Mouse (Mus musculus) embryo, embryonic 11.5 days (tissue): Measurements from ENCODE around the gene Gripap1.
"Not testable (repeated sequence)": the region's sequence is repeated elsewhere in the genome, so short reads cannot be mapped to it uniquely, and the experiment has no call there.

Experiments used
- DNase-seq: peaks from one replicate; pipeline ENCODE4 v3.0.0-alpha.2; 2012; ENCODE audit warnings: low read depth, low spot score

Gripap1 gene

GRCm38 (mm10) chrX:7789542-7790136, at the start of gene Gripap1:
Gene Gripap1, plus strand, starts transcription at chrX:7789765.
- DNase-seq = peak; percentile 65

- no peak for DNase-seq
Observed at GRCm38 (mm10) chrX:7740082-7740819, 49.3 kb upstream of the Gripap1 start.

- DNase-seq = no peak
Observed at GRCm38 (mm10) chrX:7741103-7741502, 48.5 kb upstream of the Gripap1 start.

- DNase-seq = no peak
Observed at GRCm38 (mm10) chrX:7743470-7743869, 46.1 kb upstream of the Gripap1 start.

GRCm38 (mm10) chrX:7744940-7745339, 44.6 kb upstream of the Gripap1 start:
- no peak for DNase-seq

- no peak for DNase-seq
Observed at GRCm38 (mm10) chrX:7745429-7745828, 44.1 kb upstream of the Gripap1 start.

GRCm38 (mm10) chrX:7750432-7751116, 39.0 kb upstream of the Gripap1 start, which contains the start of gene Ccdc120:
Gene Ccdc120, minus strand, starts transcription at chrX:7750905.
- peak; percentile 65 for DNase-seq

GRCm38 (mm10) chrX:7753627-7754026, 35.9 kb upstream of the Gripap1 start:
- DNase-seq = not testable (repeated sequence)

GRCm38 (mm10) chrX:7762137-7762920, 27.2 kb upstream of the Gripap1 start, which contains the start of gene Tfe3:
Gene Tfe3, plus strand, starts transcription at chrX:7762560.
- peak; percentile 82 for DNase-seq

GRCm38 (mm10) chrX:7762921-7763197, 26.7 kb upstream of the Gripap1 start:
- no peak for DNase-seq

GRCm38 (mm10) chrX:7763631-7764393, 25.8 kb upstream of the Gripap1 start:
- no peak for DNase-seq

GRCm38 (mm10) chrX:7764657-7765280, 24.8 kb upstream of the Gripap1 start:
- no peak for DNase-seq

- no peak for DNase-seq
Observed at GRCm38 (mm10) chrX:7765281-7765670, 24.3 kb upstream of the Gripap1 start.

- DNase-seq = no peak
Observed at GRCm38 (mm10) chrX:7765764-7766163, 23.8 kb upstream of the Gripap1 start.

GRCm38 (mm10) chrX:7769302-7770017, 20.1 kb upstream of the Gripap1 start:
- no peak for DNase-seq

- no peak for DNase-seq
Observed at GRCm38 (mm10) chrX:7772766-7773165, 16.8 kb upstream of the Gripap1 start.

- DNase-seq = no peak
Observed at GRCm38 (mm10) chrX:7775501-7776205, 13.9 kb upstream of the Gripap1 start.

GRCm38 (mm10) chrX:7776329-7777082, 13.1 kb upstream of the Gripap1 start:
- no peak for DNase-seq
